ENCODE assay signal across 8 mouse cellular contexts in the genomic region with DNA sequence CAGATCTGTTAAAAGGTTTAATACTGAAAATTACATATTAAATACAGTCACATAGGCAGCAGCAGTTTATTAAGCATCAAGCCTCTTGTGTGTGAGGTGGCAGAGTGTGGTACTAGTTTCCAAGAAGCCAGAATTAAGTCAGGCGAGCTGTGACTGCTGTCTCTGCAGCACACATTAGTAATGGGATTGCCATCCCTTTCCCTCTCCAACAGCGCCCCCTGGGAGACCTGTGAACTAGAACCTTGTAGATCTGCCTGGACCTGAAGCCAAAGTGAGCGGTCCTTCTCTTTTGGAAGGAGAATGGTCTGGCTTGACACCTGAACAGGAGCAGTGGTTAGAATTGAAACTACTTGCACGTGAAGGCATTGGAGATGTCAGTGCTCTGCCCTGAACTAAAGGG. TPM values are rescaled to one million over a fixed set of nuclear protein-coding genes. Genes with fewer than 3 reads are reported as not detected.
A peak's percentile ranks its signal among the peaks of the same experiment; 100 is the strongest.
DNase-seq lines count a peak whose midpoint lies in the region; ATAC-seq and TF ChIP-seq lines count a peak whose summit lies in the region.
"Had no signal": no experiment of that assay in that cellular context is flagged by ENCODE, and none has a peak within 500 bp of the region (broad histone marks: within the 10 kb centered on the region; RNA-seq: fewer than 3 reads in every experiment).

No protein-coding gene starts in this region.

- DNase-seq in neural tube, embryonic 10.5 days (ENCODE audit: extremely low spot score, low spot score): peak; percentile 49
- peak; percentile 74 for DNase-seq in adrenal gland, adult 2 months
- DNase-seq in cerebellum, postnatal 25 days: peak; percentile 60 to 81
- DNase-seq in hindbrain, postnatal 0 days (ENCODE audit: low spot score): peak; percentile 66
- peak; percentile 75 for DNase-seq in lung, adult 2 months
- peak; percentile 20 to 48 for DNase-seq in spleen, postnatal 36 days (ENCODE audit: low spot score in 2 of 2)

- peaks cover 47% of the 10 kb centered on the region for H3K36me3 ChIP-seq in neural tube, embryonic 15.5 days
- H3K36me3 ChIP-seq in hindbrain, postnatal 0 days (ENCODE audit: insufficient read depth, low read length): peaks cover 33% of the 10 kb centered on the region; the same call in 1 of the 2 replicates

- no peak overlapping the region for H3K4me2 ChIP-seq in neural tube, embryonic 15.5 days
- no peak overlapping the region for H3K4me2 ChIP-seq in hindbrain, postnatal 0 days (ENCODE audit: low read depth, low read length)
- H3K4me2 ChIP-seq: neural tube, embryonic 12.5 days had no signal

- no peaks in the 10 kb centered on the region for H3K27me3 ChIP-seq in neural tube, embryonic 15.5 days (replicated peaks)
- H3K27me3 ChIP-seq in hindbrain, postnatal 0 days (ENCODE audit: insufficient read depth, low read length): no peaks in the 10 kb centered on the region
- H3K27me3 ChIP-seq: neural tube, embryonic 12.5 days had no signal

- TF ChIP-seq CTCF in hindbrain, postnatal 0 days (IDR thresholded peaks at IDR 0.05; ENCODE audit: low read depth): peak; percentile 66
- peak; percentile 64 for TF ChIP-seq CTCF in lung, adult 2 months (IDR thresholded peaks at IDR 0.05; ENCODE audit: insufficient read depth, low read length)

- no peaks in the 10 kb centered on the region for H3K9me3 ChIP-seq in neural tube, embryonic 15.5 days (replicated peaks)
- H3K9me3 ChIP-seq in hindbrain, postnatal 0 days (ENCODE audit: low read length): no peaks in the 10 kb centered on the region
- H3K9me3 ChIP-seq: neural tube, embryonic 12.5 days had no signal

- no peak for TF ChIP-seq POLR2A in lung, adult 2 months (IDR thresholded peaks at IDR 0.05; ENCODE audit: borderline replicate concordance, extremely low read depth, low read depth, low read length)

- ATAC-seq in neural tube, embryonic 15.5 days (ENCODE audit: low FRiP score): no peak
- ATAC-seq in hindbrain, postnatal 0 days: no peak

- H3K9ac ChIP-seq in neural tube, embryonic 15.5 days (replicated peaks): no peak overlapping the region
- no peak overlapping the region for H3K9ac ChIP-seq in hindbrain, postnatal 0 days (replicated peaks; ENCODE audit: low read length)
- H3K9ac ChIP-seq: neural tube, embryonic 12.5 days had no signal

- no peaks in the 10 kb centered on the region for H3K4me1 ChIP-seq in neural tube, embryonic 15.5 days
- no peaks in the 10 kb centered on the region for H3K4me1 ChIP-seq in hindbrain, postnatal 0 days (ENCODE audit: insufficient read depth, low read length)
- H3K4me1 ChIP-seq in lung, adult 2 months (ENCODE audit: control insufficient read depth, insufficient read depth, low read length): no peaks in the 10 kb centered on the region
- H3K4me1 ChIP-seq: neural tube, embryonic 12.5 days had no signal

- WGBS in neural tube, embryonic 15.5 days: 59% methylated on average over 4 of the region's 4 CpGs
- 49% methylated on average over 4 of the region's 4 CpGs for WGBS in hindbrain, postnatal 0 days
- WGBS in lung, adult 2 months: 57% methylated on average over 4 of the region's 4 CpGs

- no peak overlapping the region for H3K27ac ChIP-seq in neural tube, embryonic 15.5 days (replicated peaks)
- no peak overlapping the region for H3K27ac ChIP-seq in hindbrain, postnatal 0 days
- H3K27ac ChIP-seq: neural tube, embryonic 12.5 days had no signal

- H3K4me3 ChIP-seq in neural tube, embryonic 15.5 days (replicated peaks): no peak overlapping the region
- H3K4me3 ChIP-seq in hindbrain, postnatal 0 days (ENCODE audit: low read length): no peak overlapping the region
- no peak overlapping the region for H3K4me3 ChIP-seq in lung, adult 2 months (replicated peaks; ENCODE audit: extremely low read depth, low read depth, low read length)
- H3K4me3 ChIP-seq: neural tube, embryonic 12.5 days had no signal

RNA-seq across cellular contexts. Expression of a gene that starts 18.8 kb away (rescaled TPM):
- polyA plus RNA-seq in neural tube, embryonic 15.5 days (2015; fragmentation: Nextera tagmentation; extraction: Ambion mirVana): 167 and 173 TPM in 2 replicates
- 100 to 1,000 TPM; 245 to 445 TPM for total RNA-seq in adrenal gland, adult 2 months (2021)
- polyA plus RNA-seq in adrenal gland, adult 2 months (2012; rRNA removed): 44.3 and 48.7 TPM in 2 replicates
- total RNA-seq in hindbrain, postnatal 0 days (2014; rRNA removed): 87.8 and 94.2 TPM in 2 replicates
- 208 and 217 TPM in 2 replicates for polyA plus RNA-seq in hindbrain, postnatal 0 days (2015; fragmentation: Nextera tagmentation; extraction: Ambion mirVana)
- 20.1 and 37.0 TPM in 2 replicates for polyA plus RNA-seq in lung, adult 2 months (2012; rRNA removed)

RNA-seq across cellular contexts. Expression of a gene that starts 44.9 kb away (rescaled TPM):
- polyA plus RNA-seq in neural tube, embryonic 15.5 days (2015; fragmentation: Nextera tagmentation; extraction: Ambion mirVana): 63.6 and 76.2 TPM in 2 replicates
- total RNA-seq in adrenal gland, adult 2 months (2021): 100 to 1,000 TPM in 1 of 2 experiments, 10 to 100 TPM in 1; 47.9 to 131 TPM
- 15.1 and 31.7 TPM in 2 replicates for polyA plus RNA-seq in adrenal gland, adult 2 months (2012; rRNA removed)
- total RNA-seq in hindbrain, postnatal 0 days (2014; rRNA removed): 43.4 and 53.8 TPM in 2 replicates
- 88.1 and 89.9 TPM in 2 replicates for polyA plus RNA-seq in hindbrain, postnatal 0 days (2015; fragmentation: Nextera tagmentation; extraction: Ambion mirVana)
- 7.5 and 9.7 TPM in 2 replicates for polyA plus RNA-seq in lung, adult 2 months (2012; rRNA removed)

RNA-seq across cellular contexts. Expression of a gene that starts 56.8 kb away (rescaled TPM):
- polyA plus RNA-seq in neural tube, embryonic 15.5 days (2015; fragmentation: Nextera tagmentation; extraction: Ambion mirVana): 39.1 and 40.9 TPM in 2 replicates
- 100 to 1,000 TPM; 144 to 285 TPM for total RNA-seq in adrenal gland, adult 2 months (2021)
- polyA plus RNA-seq in adrenal gland, adult 2 months (2012; rRNA removed): 126 and 247 TPM in 2 replicates
- total RNA-seq in hindbrain, postnatal 0 days (2014; rRNA removed): 101 and 106 TPM in 2 replicates
- polyA plus RNA-seq in hindbrain, postnatal 0 days (2015; fragmentation: Nextera tagmentation; extraction: Ambion mirVana): 57.1 and 67.4 TPM in 2 replicates
- 0.91 and 31.6 TPM in 2 replicates for polyA plus RNA-seq in lung, adult 2 months (2012; rRNA removed)
